In the genomic region with DNA sequence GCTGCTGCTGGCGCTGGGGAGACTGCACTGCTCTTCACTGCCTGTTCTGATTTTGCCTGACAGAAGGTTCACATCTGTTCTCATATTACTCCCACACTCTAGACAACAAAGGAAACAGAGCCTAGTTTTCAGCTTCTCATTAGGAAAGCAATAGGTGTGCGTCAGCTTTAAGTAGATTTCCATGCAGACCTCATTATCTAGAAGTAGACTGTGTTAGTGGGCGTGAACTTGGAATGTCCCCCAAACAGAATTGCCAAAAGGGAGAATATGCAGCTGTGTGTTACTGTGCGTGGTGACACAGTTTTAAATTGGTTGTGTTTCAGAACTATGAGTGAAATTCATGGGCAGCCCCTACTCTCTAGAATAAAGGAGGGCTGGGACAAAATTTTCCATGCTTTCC, we compare ENCODE assay signal across 12 mouse cellular contexts. TPM values are rescaled to one million over a fixed set of nuclear protein-coding genes. Genes with fewer than 3 reads are reported as not detected.
DNase-seq lines count a peak whose midpoint lies in the region; TF ChIP-seq lines count a peak whose summit lies in the region.
"Had no signal": no experiment of that assay in that cellular context is flagged by ENCODE, and none has a peak within 500 bp of the region (broad histone marks: within the 10 kb centered on the region; RNA-seq: fewer than 3 reads in every experiment).

No protein-coding gene starts in this region.

- H3K27ac ChIP-seq in gastrocnemius, adult 2 months = 0 out of 2 replicates have a peak overlapping the region, but pooled peaks have one; percentile 12
- no peak overlapping the region for H3K27ac ChIP-seq in left cerebral cortex, adult 2 months
- H3K27ac ChIP-seq in kidney, adult 2 months (ENCODE audit: insufficient read depth, low read depth, low read length) = no peak overlapping the region
- H3K27ac ChIP-seq: hindbrain, embryonic 13.5 days had no signal

- H3K4me3 ChIP-seq in gastrocnemius, adult 2 months = no peak overlapping the region
- H3K4me3 ChIP-seq in left cerebral cortex, adult 2 months = no peak overlapping the region
- H3K4me3 ChIP-seq in kidney, adult 2 months (ENCODE audit: insufficient read depth, low read depth, low read length) = no peak overlapping the region
- H3K4me3 ChIP-seq: hindbrain, embryonic 13.5 days had no signal

- 80% methylated on average over 4 of the region's 4 CpGs for WGBS in kidney, adult 2 months

- TF ChIP-seq POLR2A in kidney, adult 2 months (IDR thresholded peaks at IDR 0.05; ENCODE audit: low read depth, low read length) = no peak

- no peak for DNase-seq in gastrocnemius, adult 2 months
- DNase-seq in gastrocnemius, adult 8-10 months (ENCODE audit: low spot score in 2 of 2) = no peak
- peak; percentile 71 for DNase-seq in right cerebral cortex, adult 18-20 months
- no peak for DNase-seq in right cerebral cortex, postnatal 4 days
- DNase-seq in left cerebral cortex, adult 2 months (ENCODE audit: extremely low spot score in 1 of 2, low spot score in 2 of 2) = peak; percentile 14 to 48
- peak; percentile 83 for DNase-seq in telencephalon, adult 2 months (ENCODE audit: low read depth, low spot score)
- DNase-seq in kidney, adult 2 months = no peak
- no peak for DNase-seq in kidney, postnatal 25 days
- DNase-seq: adrenal gland, postnatal 25 days; cerebellum, postnatal 14 days; thymus, postnatal 4 days had no signal

- TF ChIP-seq CTCF in gastrocnemius, adult 2 months (IDR thresholded peaks at IDR 0.05) = no peak
- TF ChIP-seq CTCF in left cerebral cortex, adult 2 months (IDR thresholded peaks at IDR 0.05) = no peak
- no peak for TF ChIP-seq CTCF in kidney, adult 2 months (conservative IDR thresholded peaks at IDR 0.05; ENCODE audit: insufficient read depth, insufficient read length, low read depth, low read length)

- H3K4me1 ChIP-seq in kidney, adult 2 months (ENCODE audit: control insufficient read depth, insufficient read depth, low read length) = no peaks in the 10 kb centered on the region; the same call in 1 of the 2 replicates
- H3K4me1 ChIP-seq: hindbrain, embryonic 13.5 days had no signal

- H3K27me3 ChIP-seq in kidney, adult 2 months (replicated peaks; ENCODE audit: control insufficient read depth, insufficient read depth, low read length) = no peaks in the 10 kb centered on the region
- H3K27me3 ChIP-seq: hindbrain, embryonic 13.5 days had no signal

- intact Hi-C loops in gastrocnemius, adult 2 months (cut with DNase I) = loop anchor here (5.0 kb wide), 1 partner anchor 892 kb away; no protein-coding TSS in a partner anchor
- intact Hi-C loops in left cerebral cortex, adult 2 months (cut with DNase I) = loop anchor here (5.0 kb wide), 2 partner anchors 297 to 892 kb away; no protein-coding TSS in a partner anchor

- H3K36me3 ChIP-seq in kidney, adult 2 months (ENCODE audit: control insufficient read depth, insufficient read depth, low read length) = peaks cover 4% of the 10 kb centered on the region

RNA-seq across cellular contexts. Expression of a gene that starts 9.8 kb away (rescaled TPM):
- total RNA-seq in gastrocnemius, adult 2 months (2021) = 1 to 10 TPM; 3.8 to 3.9 TPM
- 1 to 10 TPM; 3.3 to 4.2 (median 3.7) TPM for total RNA-seq in gastrocnemius, adult 8-10 months (2022)
- 1 to 10 TPM; 8.2 to 8.4 TPM for total RNA-seq in left cerebral cortex, adult 2 months (2021)
- polyA plus RNA-seq in kidney, adult 2 months (2012; rRNA removed) = 1.8 and 2.6 TPM in 2 replicates

RNA-seq across cellular contexts. Expression of a gene that starts 9.9 kb away (rescaled TPM):
- total RNA-seq in gastrocnemius, adult 2 months (2021) = 1 to 10 TPM; 5.8 to 7.4 TPM
- total RNA-seq in gastrocnemius, adult 8-10 months (2022) = 1 to 10 TPM; 5.6 to 6.9 (median 6.3) TPM
- total RNA-seq in left cerebral cortex, adult 2 months (2021) = 10 to 100 TPM; 23.2 to 23.6 TPM
- 4.1 and 5.5 TPM in 2 replicates for polyA plus RNA-seq in kidney, adult 2 months (2012; rRNA removed)

Comparison
In these comparisons a context has a peak if more than half of its experiments do, and no peak if none do; other contexts are left out.
1. DNase-seq: peak in right cerebral cortex, adult 18-20 months (single experiment), left cerebral cortex, adult 2 months (2 of 2) and telencephalon, adult 2 months (single experiment); none in gastrocnemius, adult 2 months (single experiment), gastrocnemius, adult 8-10 months (0 of 2), right cerebral cortex, postnatal 4 days (single experiment), kidney, adult 2 months (single experiment) and kidney, postnatal 25 days (0 of 2).